Mouse (Mus musculus) kidney, embryonic 16.5 days (tissue): ENCODE measurements around the gene Olfr692. TPM values are rescaled to one million over a fixed set of nuclear protein-coding genes. Genes with fewer than 3 reads are reported as not detected.

ENCODE experiments used
- polyA plus RNA-seq: library from polyadenylated mRNA; unstranded; fragments of >200 nt; fragmentation: Nextera tagmentation; extraction: Ambion mirVana; gene quantifications from 2 replicates; pipeline ENCODE4 v1.2.1, GENCODE M21; 2015

Olfr692 gene
- polyA plus RNA-seq, 1 experiment from 2014 or later = not detected

Other genes starting within 250 kb of the Olfr692 start
- gene Olfr683, start 221.2 kb upstream of the Olfr692 start, polyA plus RNA-seq = not detected in 2 replicates
- not detected in 2 replicates for gene Olfr684, start 204.6 kb upstream of the Olfr692 start, polyA plus RNA-seq
- not detected in 2 replicates for gene Olfr685, start 182.2 kb upstream of the Olfr692 start, polyA plus RNA-seq
- gene Olfr686, start 160.7 kb upstream of the Olfr692 start, polyA plus RNA-seq = not detected in 2 replicates
- not detected in 2 replicates for gene Olfr688, start 80.1 kb upstream of the Olfr692 start, polyA plus RNA-seq
- gene Olfr689, start 57.1 kb upstream of the Olfr692 start, polyA plus RNA-seq = not detected in 2 replicates
- gene Olfr690, start 34.1 kb upstream of the Olfr692 start, polyA plus RNA-seq = not detected in 2 replicates
- not detected in 2 replicates for gene Olfr691, start 26.0 kb upstream of the Olfr692 start, polyA plus RNA-seq
- gene Gm5901, start 6.8 kb downstream of the Olfr692 start, polyA plus RNA-seq = not detected in 2 replicates
- gene Fam160a2, start 31.8 kb downstream of the Olfr692 start, polyA plus RNA-seq = 47.2 and 49.2 TPM in 2 replicates
- not detected in 2 replicates for gene Cnga4, start 36.3 kb downstream of the Olfr692 start, polyA plus RNA-seq
- 0.67 and 0.85 TPM in 2 replicates for gene Cckbr, start 57.5 kb downstream of the Olfr692 start, polyA plus RNA-seq
- 59.4 and 75.7 TPM in 2 replicates for gene Cavin3, start 114.1 kb downstream of the Olfr692 start, polyA plus RNA-seq
- 58.7 and 60.7 TPM in 2 replicates for gene Smpd1, start 186.1 kb downstream of the Olfr692 start, polyA plus RNA-seq
- gene Apbb1, start 213.4 kb downstream of the Olfr692 start, polyA plus RNA-seq = 62.1 and 62.2 TPM in 2 replicates
- gene Hpx, start 231.9 kb downstream of the Olfr692 start, polyA plus RNA-seq = 1.3 and 1.7 TPM in 2 replicates